Mouse (Mus musculus): ENCODE data around the gene Nlgn1.

Nlgn1 gene

GRCm38 (mm10) chr3:25813368-25813767 lies 518.9 kb downstream of the Nlgn1 start:
- no peak for DNase-seq (ENCODE audit: low read depth, low spot score)

DNA sequence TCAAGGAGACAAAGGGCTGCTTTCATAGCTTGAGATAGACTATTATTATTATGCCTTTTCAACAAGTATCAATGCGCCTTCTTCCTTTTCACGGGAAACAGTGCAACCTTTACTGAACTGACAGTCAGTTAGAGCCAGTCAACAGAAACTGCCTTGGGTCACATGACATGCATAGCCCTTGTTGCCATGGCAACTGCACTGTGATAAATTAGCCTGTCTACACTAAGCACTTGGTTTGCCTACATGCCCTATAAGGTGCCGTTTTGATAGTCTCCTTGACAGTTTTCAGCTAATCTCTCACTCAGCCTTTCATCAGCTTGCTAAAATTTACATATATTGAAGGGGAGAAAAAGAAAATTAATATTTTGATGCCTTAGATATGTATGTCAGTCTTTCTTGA lies 524.7 kb downstream of the Nlgn1 start:
- no peak for DNase-seq (ENCODE audit: low read depth, low spot score)

GRCm38 (mm10) chr3:25781651-25782050 lies 550.6 kb downstream of the Nlgn1 start:
- DNase-seq (ENCODE audit: low read depth, low spot score): no peak

DNA sequence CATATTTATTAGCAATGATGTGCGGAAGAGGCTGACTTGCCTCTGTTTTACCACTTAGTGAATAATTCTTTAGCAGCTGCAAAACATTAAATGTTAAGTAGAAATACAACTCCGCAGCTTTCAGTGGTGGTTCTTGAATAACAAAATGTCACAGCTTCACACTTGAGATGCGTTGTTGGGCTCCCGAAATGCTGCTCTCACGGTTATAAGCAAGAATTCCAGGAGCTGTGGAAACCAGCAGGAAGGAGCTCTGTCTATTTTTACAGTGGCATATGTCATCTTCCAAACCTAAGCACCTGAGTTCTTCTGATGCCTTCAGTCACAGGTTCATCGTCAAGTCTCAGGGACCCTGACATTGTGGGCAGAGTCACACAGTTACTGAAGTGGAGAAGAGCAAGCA lies 556.8 kb downstream of the Nlgn1 start:
- no peak for DNase-seq (ENCODE audit: low read depth, low spot score)

GRCm38 (mm10) chr3:25773908-25774307 lies 558.4 kb downstream of the Nlgn1 start:
- no peak for DNase-seq (ENCODE audit: low read depth, low spot score)

GRCm38 (mm10) chr3:25773467-25773866 lies 558.8 kb downstream of the Nlgn1 start:
- DNase-seq (ENCODE audit: low read depth, low spot score): no peak

GRCm38 (mm10) chr3:25763689-25764088 lies 568.6 kb downstream of the Nlgn1 start:
- no peak for DNase-seq (ENCODE audit: low read depth, low spot score)

DNA sequence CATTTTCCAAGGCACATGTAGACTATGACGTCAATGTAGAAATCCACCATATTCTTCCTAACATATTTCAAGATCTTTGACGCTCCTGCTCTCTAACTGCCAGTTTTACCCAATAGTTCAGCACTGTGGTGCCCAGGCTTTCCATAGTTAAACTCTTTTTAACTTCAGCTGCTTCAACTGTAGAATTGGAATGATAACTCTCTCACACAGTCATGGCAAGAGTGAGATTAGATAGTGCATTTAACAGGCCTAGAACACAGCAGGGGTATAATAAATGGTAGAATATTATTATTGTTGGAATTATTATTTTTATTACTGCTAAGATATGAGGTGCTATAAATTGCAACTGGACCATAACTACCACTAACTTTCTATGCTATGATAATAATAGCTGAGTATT lies 574.4 kb downstream of the Nlgn1 start:
- no peak for DNase-seq (ENCODE audit: low read depth, low spot score)

GRCm38 (mm10) chr3:25724111-25724510 lies 608.1 kb downstream of the Nlgn1 start:
- no peak for DNase-seq (ENCODE audit: low read depth, low spot score)

DNA sequence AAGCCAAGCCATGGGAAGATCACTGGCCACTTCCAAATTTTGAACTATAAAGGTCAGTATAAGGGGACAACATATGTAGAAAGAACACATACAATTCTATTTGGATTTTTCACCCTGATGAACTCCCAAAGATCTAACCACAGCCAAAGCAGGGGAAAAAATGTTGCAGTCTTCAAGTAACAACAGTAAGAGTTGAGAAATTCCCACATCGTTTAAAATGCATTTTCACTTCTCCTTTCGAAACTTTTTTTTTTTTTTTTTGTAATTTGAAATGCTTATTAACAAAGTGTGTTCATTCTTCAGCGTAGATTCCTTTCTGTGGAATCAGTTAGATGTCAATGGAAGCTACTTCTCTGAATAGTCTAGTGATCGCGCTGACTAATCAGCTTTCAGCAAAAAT lies 610.8 kb downstream of the Nlgn1 start:
- DNase-seq (ENCODE audit: low read depth, low spot score): no peak

DNA sequence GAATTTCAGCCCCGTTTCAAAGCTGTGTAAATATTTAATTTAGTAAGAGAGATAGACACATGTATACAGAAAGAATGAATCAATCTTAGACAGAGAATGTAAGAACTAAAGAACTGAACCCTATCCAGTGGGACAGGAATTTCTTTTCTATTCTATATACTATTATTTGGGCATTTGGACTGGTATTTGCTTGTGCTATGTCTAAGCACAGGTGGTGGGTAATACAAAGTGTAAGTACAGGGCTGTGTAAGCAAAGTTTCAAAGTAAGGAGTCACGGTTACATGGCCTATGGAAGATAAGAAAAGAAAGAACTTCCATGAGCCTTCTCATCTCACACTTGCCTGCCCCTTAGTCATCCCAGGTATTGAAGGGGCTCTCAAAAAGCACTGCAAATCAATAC lies 624.9 kb downstream of the Nlgn1 start:
- no peak for DNase-seq (ENCODE audit: low read depth, low spot score)

GRCm38 (mm10) chr3:25697231-25697630 lies 635.0 kb downstream of the Nlgn1 start:
- DNase-seq (ENCODE audit: low read depth, low spot score): no peak

DNA sequence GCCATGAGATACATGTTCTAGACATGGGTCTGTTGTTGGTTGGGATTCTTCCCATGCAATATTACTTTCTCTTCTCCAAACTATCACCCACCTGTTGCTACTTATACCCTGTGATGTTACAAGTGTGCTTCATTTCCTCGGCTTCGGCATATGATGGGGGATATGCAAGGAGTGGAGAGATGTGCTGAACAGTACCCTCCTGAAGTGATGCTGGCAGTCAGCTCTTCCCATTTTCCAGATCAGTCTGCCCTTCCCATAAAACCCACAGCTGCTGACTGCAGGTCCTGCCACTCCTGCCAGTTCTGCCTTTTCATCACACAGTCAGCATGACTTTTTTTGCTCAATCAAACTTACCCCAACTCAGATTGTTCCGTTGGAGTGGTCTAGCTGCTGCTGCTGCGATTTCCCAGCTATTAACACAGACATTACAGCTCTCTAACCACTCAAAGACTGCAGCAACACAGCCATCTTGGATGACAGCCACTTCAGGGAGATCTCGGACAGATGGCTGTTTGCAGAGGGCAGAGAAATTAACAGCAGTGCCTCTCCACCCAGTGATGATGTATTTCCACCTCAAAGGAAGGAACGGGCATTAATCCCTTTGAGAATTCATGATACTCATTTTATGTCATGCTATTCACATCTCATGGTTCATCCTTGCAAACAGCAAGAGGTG lies 643.3 kb downstream of the Nlgn1 start:
- no peak for DNase-seq (ENCODE audit: low read depth, low spot score)

GRCm38 (mm10) chr3:25683696-25684095 lies 648.6 kb downstream of the Nlgn1 start:
- no peak for DNase-seq (ENCODE audit: low read depth, low spot score)

GRCm38 (mm10) chr3:25679373-25679772 lies 652.9 kb downstream of the Nlgn1 start:
- DNase-seq (ENCODE audit: low read depth, low spot score): no peak

DNA sequence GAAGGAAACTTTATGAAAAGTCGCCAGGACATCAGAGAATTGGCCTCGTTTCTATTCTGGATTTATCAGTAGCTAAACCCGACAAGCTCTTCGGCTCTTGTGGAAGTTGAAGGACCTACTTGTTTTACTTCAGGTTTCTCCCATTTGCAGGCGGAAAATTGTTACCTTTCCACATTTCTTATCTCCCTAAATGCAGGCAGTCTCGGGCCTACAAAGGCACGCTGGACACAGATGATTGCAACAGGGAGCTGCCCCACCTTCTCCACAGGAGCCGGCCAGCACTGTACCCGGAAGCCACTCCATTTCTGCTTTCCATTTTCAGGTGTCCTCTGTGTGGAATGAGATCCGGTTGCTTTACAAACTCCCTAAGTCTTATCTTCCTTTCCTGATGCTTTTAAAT lies 656.4 kb downstream of the Nlgn1 start:
- no peak for DNase-seq (ENCODE audit: low read depth, low spot score)

- peak; percentile 6 for DNase-seq (ENCODE audit: low read depth, low spot score)
These were observed 657.2 kb downstream of the Nlgn1 start for GRCm38 (mm10) chr3:25675069-25675468.

GRCm38 (mm10) chr3:25673408-25673807 lies 658.9 kb downstream of the Nlgn1 start:
- DNase-seq (ENCODE audit: low read depth, low spot score): no peak

DNA sequence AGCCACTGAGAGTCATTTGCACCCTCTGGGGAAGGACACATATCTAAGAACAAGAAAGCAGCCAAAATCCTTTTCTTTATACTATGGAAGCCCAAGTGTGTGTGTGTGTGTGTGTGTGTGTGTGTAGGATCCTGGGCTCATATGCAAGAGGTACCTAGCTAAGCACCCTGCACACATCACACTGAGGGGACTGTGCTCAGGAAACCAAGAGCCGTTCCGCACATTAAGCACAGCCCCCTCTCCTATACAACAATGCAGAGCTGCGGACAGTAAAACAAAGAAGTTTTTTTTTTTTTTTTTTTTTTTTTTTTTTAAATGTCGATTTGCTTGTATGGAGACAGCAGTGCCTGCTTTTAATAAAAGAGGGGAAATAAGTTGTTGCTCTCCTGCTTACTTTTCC lies 659.5 kb downstream of the Nlgn1 start:
- no peak for DNase-seq (ENCODE audit: low read depth, low spot score)

GRCm38 (mm10) chr3:25663464-25663863 lies 668.8 kb downstream of the Nlgn1 start:
- DNase-seq (ENCODE audit: low read depth, low spot score): no peak

DNA sequence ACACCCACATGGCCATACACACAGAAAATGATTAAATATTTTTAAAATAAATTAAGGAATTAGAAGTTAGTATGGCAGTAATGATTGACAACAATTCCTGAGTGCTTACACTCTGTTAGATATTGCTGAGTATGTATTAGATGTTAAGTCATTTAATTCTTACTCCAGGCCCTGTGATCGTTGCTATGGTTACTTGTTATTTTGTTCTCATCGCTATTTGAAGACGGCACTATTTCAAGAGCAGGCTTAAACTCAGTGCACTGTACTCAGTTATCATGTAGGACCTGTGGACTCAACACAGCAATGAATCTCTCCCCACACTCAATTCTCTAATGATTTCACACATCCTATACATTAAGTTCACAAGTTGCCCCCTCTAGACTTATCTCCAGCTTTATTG lies 672.0 kb downstream of the Nlgn1 start:
- no peak for DNase-seq (ENCODE audit: low read depth, low spot score)

- no peak for DNase-seq (ENCODE audit: low read depth, low spot score)
These were observed 674.3 kb downstream of the Nlgn1 start for GRCm38 (mm10) chr3:25658006-25658405.

DNA sequence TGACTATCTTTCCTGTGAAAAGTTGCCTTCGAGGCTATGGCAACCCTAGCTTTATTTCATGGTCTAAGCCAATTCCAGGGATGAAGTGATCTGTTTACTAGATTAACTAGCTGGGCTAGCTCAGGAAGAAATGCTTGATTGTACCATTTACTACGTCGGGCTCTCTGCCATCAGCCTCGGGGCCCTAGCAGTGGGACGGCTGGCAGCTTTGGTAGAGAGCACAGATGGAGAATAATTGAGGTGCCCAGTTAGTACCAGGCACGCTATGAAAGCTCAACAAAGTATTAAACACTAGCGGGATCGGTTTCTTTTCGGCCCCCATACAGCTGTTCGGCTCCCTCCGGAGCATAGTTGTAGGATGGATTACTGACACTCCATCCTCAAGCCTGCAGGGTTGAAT lies 675.2 kb downstream of the Nlgn1 start:
- DNase-seq (ENCODE audit: low read depth, low spot score): no peak

DNA sequence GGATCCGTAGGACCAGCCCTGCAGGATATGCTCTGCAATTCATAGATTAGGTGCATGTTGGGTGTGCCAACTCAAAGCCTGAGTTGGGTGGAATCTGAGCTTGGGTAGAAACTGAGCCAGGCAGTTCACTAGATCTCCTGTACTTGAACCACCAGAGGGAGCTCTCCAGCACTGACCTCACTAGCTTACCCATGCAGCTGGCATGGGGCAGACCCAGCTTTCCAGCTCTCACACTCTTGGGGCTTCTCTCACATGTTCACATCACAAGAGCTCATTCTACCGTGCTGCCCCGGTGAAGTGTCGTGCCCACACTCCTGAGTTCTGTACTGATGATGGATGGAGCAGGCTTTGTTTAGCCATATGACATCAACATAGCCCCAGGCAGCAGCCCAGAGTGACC lies 679.2 kb downstream of the Nlgn1 start:
- no peak for DNase-seq (ENCODE audit: low read depth, low spot score)

Data from c-Kit-negative CD71-positive TER-119-positive erythroid progenitor cells, embryonic 14.5 days (primary cell).